Mouse (Mus musculus) adrenal gland, adult (tissue): ENCODE measurements at regions not wholly inside any gene's neighbourhood (a gene's known extent, or its start where the extent isn't known, plus 50 kb on each side); places are given as distances from the start of the nearest gene placed in this dataset.
"Not testable (repeated sequence)": the region's sequence is repeated elsewhere in the genome, so short reads cannot be mapped to it uniquely, and the experiment has no call there.

Experiments
- DNase-seq, 2 experiments: peaks; one replicate each; pipeline ENCODE4 v3.0.0; 2022 to 2023; ENCODE audit warnings: low spot score in 1 of 2; ENCODE audit not compliant: inconsistent age in 2 of 2

- DNase-seq, result no peak
These were observed 292.6 kb downstream of the Vrk1 start for GRCm38 (mm10) chr12:106302617-106303016.

DNA sequence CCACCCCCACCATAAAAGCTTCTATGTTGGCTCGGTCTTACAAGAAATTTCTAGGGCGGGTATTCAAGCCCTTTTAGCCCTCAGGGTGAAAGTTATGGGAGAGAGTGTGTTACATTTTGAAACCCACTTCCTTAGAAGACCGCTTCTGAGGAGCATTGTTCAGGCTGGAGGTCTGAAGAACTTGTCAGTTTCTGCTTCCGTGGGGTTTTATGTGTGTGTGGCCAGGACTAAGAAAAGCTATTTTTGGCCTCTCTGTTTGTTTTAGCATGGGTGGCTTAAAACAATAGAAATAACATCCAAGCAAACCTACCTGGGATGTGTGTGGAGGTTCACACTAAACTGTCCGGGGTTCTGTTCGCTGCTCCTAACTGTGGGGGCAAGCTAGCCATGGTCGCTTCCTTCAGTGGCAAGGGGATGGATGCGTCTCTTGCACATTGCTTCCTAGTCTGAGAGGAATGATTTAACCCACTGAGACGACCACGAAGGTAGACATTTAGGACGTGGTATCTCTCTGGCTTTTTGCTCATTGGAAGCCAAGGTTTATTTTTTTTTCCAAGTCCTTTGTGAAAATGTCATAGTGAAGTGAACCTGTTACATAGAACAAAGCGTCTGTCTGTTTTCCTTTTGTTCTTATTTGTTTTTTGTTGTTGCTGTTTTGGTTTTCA, 298.4 kb downstream of the Vrk1 start:
- DNase-seq, result no peak

DNA sequence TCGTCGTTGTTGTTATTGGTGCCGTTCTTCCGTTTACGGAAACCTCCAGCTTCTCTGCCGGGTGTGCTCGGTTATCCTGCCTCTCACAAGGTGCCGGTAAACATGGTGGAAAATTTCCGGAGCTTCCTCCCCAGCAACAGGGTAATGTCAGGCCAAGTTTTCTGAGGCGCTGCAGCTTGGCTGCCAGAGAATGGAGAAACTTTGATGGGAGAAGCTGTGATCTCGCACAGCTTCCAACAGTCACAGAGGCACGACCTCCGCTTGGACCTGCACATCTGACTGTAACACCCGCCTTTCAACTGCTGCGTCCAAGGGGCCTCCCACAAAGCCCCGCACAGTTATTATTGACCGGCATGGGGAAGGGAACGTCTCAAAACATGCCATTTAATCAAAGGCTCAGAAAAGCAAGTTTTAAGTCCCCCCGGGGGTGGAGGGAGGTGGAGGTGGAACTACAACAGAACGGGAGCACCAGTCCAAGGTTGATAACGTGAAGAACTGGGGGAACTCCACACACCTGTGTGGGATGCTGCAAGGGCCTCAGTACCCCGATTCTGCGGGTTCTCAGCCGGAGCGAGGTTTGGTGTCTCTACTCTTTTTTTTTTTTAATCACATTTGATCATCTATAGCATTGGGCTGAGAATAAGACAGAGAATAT, 299.1 kb downstream of the Vrk1 start:
- DNase-seq, result no peak

- DNase-seq, result no peak
These were observed 300.1 kb downstream of the Vrk1 start for GRCm38 (mm10) chr12:106310171-106310570.

DNA sequence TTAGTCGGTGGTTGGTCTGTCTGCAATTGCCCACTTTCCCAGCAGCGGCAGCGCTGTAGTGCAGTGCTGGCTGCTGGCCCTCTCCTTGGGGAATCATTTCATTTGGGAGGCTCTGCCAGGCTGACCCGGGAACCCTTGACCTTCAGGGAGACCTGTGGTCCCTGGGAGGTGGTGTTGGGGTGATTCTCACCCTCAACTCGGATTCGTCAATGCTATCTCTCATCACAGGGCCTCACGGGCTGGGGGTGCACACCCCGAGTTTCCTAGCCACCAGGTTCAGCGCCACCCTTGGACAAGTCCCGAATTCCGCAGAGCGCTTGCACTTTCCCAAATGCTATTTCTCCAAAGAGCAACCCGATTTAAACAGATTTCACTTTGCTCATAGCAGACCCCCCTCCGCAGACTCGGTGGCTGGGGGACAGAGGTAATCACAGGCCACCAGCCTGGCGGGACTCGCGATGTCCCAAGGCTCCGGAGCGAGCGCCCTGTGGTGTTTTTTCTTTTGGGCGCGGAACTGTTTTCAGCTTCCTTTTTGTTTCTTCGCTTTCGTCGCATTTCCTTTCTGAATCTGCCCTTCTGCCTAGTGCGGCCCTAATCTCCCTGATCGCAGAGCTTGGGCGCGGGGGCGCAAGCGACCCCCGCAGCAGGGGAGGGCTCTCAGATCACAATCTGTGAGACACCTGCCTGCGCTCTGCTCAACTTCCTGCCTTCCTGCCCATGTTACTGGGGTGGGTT, 300.7 kb downstream of the Vrk1 start:
- DNase-seq, result peak; percentile 8 to 60

- no peak for DNase-seq
These were observed 301.3 kb downstream of the Vrk1 start for GRCm38 (mm10) chr12:106311320-106311825.

DNA sequence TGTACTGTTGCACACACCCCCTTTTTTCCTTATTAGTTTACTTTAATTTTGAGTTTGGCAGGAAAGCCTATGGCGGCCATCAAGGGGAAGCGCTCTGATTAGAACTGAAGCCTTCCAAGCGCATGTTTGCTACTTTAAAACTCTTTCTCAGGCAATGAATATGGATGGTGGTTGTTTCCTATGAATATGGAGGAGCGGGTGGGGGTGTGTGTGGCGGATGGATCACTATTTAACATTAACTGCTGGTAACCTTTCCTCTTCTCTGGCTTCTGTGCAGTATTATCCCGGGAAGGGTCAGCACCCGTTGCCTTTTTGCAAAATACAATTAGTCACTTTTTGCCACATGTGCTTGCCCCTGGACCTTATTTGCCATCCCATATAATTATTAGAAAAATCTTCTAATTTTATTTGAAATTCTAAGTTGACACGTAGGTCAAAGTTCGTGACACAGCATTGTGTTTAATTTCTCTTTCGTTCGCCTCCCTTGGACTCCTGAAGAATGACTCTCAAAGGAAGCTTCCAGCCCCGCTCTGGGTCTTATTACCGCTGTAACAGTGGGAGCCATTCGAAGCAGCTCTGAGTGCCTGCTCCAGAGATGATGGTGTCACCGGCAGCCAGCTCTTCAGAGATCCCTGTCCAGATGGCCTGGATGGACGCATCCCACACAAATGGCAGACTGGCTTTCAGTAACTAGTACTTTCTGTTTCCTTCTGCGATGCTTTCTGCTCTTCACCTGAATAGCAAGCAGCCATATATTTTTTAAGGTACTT, 302.0 kb downstream of the Vrk1 start:
- no peak for DNase-seq

DNA sequence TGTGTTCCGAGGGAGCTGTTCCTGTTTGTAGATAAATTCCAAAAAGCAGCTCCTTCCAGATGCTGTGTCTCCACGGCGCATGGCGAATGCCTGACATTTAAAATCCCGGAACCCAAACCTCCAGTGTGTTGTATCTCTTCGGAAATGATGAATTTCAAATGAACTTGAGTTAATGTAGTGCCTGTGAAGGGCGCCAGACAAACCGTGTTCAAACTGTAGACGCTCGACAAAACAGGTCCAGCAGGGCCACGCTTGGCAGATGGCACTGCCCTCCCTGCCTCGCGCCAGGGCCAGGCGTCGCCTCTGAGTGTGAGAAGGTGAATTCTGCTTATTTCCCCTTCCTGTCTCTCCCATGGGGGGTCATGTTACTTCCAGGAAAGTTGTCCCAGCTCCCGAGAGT, 307.7 kb downstream of the Vrk1 start:
- DNase-seq, result no peak

GRCm38 (mm10) chr12:106321511-106321910, 311.5 kb downstream of the Vrk1 start:
- DNase-seq, result no peak

- DNase-seq, result no peak
These were observed 316.6 kb downstream of the Vrk1 start for GRCm38 (mm10) chr12:106326611-106327010.

DNA sequence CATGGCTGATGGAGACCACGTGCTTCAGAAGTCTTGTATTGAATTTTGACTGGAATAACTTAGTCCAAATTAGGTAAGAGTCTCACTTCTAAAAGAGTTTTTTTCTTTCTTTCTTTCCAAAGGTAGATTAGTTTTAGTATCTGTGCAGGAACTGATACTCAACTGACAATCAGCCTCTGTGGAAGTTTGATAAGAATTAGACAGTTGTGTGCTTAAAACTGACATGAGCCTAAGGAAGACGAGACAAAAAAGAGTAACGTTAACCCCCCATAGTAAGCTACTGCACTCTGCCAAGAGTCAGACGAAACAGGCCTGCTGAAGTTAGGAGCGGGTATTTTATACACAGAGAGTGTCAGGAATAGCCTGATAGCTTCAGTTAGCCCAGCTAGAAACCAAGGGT, 317.3 kb downstream of the Vrk1 start:
- DNase-seq, result no peak

DNA sequence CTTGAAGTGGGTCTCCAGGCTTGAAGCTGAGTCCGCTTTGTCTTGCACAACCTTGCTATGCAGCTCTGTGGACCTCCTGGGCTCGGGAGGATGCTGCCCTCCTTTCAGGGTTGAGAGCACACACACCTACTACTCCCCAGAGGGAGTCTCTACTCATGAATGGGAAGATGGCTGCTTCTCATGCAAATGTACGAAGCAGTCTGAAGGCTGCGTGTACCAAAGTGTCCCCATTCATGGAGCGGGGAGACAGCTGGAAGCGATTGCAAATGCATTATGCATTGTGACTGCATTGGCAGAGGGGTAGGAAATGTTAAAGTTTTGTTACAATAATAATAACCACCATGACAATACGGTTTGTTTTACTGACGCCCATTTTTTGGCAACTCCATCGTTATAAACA, 347.8 kb downstream of the Vrk1 start:
- no peak for DNase-seq

DNA sequence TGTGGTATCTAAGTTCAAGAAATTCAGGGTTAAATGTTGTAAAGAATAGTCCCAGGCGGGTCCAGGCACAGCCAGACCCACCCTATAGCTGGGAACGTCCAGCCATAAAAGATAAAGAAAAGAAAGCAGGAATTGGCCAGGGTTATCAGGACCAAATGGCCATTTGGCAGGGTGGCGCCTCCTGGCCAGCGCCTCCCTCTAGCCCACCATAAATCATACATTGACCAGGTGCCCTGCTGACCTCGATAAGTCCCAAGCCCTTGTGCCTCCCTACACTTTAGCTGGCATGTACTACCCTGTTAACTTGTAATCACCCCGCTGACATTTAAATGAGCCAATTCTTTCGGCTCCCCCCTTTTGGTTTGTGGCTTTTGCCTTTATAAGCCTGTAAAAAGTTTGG, 351.6 kb downstream of the Vrk1 start:
- DNase-seq, result not testable (repeated sequence)

- no peak for DNase-seq
These were observed 364.9 kb downstream of the Vrk1 start for GRCm38 (mm10) chr12:106374840-106375375.

DNA sequence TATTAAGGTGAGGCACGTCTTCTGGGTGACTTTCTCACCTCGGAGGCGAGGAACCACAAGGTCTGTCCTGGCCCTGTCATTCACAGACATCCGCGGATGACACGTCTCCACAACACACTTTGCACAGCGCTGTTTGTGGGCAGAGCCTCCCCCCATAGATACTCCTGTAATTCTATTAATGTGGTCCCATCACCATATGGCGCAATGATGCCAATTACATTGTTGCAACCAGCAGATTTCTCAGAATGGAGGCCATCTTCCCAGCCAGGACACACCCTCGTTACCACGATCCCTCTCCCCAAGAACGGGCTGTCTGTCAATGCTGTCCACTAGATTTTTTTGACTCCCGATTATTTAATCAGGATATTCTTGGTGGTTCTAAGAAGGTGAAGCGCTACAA, 365.9 kb downstream of the Vrk1 start:
- DNase-seq, result no peak

GRCm38 (mm10) chr12:106376783-106377182, 366.8 kb downstream of the Vrk1 start:
- DNase-seq, result no peak

- no peak for DNase-seq
These were observed 367.3 kb downstream of the Vrk1 start for GRCm38 (mm10) chr12:106377281-106377680.

- no peak for DNase-seq
These were observed 367.7 kb downstream of the Vrk1 start for GRCm38 (mm10) chr12:106377761-106378160.

- DNase-seq, result peak; percentile 5 to 28
These were observed 368.5 kb downstream of the Vrk1 start for GRCm38 (mm10) chr12:106378303-106379075.

GRCm38 (mm10) chr12:106379151-106379594, 369.1 kb downstream of the Vrk1 start:
- DNase-seq, result peak; percentile 24 to 77
